Mouse (Mus musculus) olfactory bulb, adult 2 months (tissue): ENCODE measurements around the gene Srsf2. TPM values are rescaled to one million over a fixed set of nuclear protein-coding genes. Genes with fewer than 3 reads are reported as not detected.

ENCODE experiments used
- H3K27ac ChIP-seq: fragments of 200-500 bp; 2 replicates; pipeline ENCODE4 v1.5.1; 2012; ENCODE audit warnings: low read depth, low read length; ENCODE audit not compliant: insufficient read depth
- H3K4me1 ChIP-seq: fragments of 200-500 bp; 2 replicates; pipeline ENCODE4 v1.6.1; 2012; ENCODE audit warnings: low read length; ENCODE audit not compliant: control insufficient read depth, insufficient read depth
- H3K4me3 ChIP-seq: fragments of 200-500 bp; 2 replicates; pipeline ENCODE4 v1.5.1; 2012; ENCODE audit warnings: mild to moderate bottlenecking, low read depth, low read length, moderate library complexity; ENCODE audit not compliant: insufficient read depth
- CTCF ChIP-seq: fragments of 200-500 bp; IDR thresholded peaks from 2 replicates; pipeline ENCODE4 v1.5.1; 2012; ENCODE audit warnings: low read depth, mild to moderate bottlenecking, low read length, moderate library complexity; ENCODE audit not compliant: insufficient read depth
- POLR2A ChIP-seq: fragments of 200-500 bp; IDR thresholded peaks from 2 replicates; pipeline ENCODE4 v1.6.1; 2012; ENCODE audit warnings: mild to moderate bottlenecking, low read depth, low read length, moderate library complexity; ENCODE audit not compliant: insufficient read depth
- WGBS: fragments of 180-500 bp; shearing (Covaris S2); methylation state at CpG from one replicate; pipeline ENCODE4 v1.1.7; 2018; 5-methylcytosine and 5-hydroxymethylcytosine counted together
- polyA plus RNA-seq: library from polyadenylated mRNA; stranded (reverse); fragments of >200 nt; gene quantifications from 2 replicates; pipeline ENCODE4 v1.2.4, GENCODE M21; 2012; ENCODE audit warnings: low replicate concordance; ENCODE audit not compliant: missing spikeins, insufficient read depth, insufficient read length

Gene Srsf2
- polyA plus RNA-seq, 1 experiment, result not detected

- no peak for TF ChIP-seq POLR2A
These were observed 45.4 kb downstream of the Srsf2 start for GRCm38 (mm10) chr11:116807526-116807925.

DNA sequence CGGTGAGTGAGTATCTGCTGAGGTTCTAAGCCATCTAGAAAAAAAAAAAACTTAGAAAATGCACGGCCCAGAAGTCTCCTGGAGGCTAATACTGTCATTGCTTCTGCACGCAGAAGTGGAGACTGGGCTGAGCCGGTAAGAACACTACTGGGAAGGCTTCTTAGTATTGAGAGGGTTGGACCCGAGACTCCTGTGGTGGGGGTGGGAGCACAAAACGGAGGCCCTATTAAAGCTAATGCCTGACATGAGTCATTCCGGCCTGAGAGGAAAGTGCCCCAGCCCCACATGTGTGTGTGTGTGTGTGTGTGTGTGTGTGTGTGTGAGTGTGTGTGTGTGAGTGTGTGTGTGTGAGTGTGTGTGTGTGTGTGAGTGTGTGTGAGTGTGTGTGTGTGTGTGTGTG, 45.8 kb downstream of the Srsf2 start:
- no peak for TF ChIP-seq POLR2A
- TF ChIP-seq CTCF, result no peak
- Histone ChIP-seq H3K4me1 (peaks cover 28% of the 10 kb centered on the region), H3K27ac (no peak overlapping the region), H3K4me3 (no peak overlapping the region)
- 26% methylated on average over 7 of the region's 7 CpGs for WGBS

More at GRCm38 (mm10) chr11:116807526-116807925, 45.4 kb downstream of the Srsf2 start:
- Histone ChIP-seq H3K4me3 (no peak overlapping the region), H3K4me1 (peaks cover 28% of the 10 kb centered on the region), H3K27ac (no peak overlapping the region)
- WGBS, result 63% methylated on average over 3 of the region's 3 CpGs

DNA sequence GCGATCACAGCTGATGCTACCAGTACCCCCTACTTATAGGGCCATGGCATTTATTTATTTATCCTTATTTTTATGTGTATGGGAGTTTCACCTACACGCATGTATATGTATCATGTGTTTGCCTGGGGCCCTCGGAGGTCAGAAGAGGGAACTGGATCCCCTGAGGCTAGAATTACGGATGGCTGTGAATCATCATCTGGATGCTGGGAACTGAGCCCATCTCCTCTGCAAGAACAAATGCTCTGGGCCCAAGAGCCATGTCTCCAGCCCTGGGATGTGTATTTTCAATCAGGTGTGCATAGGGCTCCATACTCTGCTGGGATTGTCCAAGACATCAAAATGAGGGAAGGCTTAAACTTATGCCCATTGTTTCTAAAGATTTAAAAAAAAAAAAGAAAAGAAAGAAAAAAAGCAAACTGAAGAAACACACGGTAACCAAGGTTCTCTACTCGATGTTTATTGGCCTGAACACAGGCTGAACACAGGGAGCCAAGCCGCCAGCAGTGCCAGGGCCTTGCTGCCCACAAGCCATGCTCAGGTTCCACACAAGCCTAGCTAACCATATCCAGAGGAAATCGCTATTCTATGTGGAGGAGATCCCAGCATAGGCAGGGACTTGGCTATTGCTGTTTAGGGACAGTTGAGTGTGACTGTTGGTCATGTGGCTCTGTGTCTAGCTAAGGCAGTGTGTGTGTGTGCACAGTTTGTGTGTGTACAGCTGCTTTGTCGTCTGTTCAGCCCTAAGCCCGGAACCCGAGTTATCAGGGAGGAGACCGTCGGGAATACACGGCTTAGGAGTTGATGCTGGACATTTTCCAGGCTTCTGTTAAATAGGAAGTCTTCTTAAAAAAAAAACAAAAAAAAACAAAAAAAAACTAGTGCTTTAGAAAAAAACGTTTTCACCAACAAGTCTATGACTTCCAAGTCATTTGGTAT, 46.5 kb downstream of the Srsf2 start:
- TF ChIP-seq CTCF, result no peak
- Histone ChIP-seq H3K27ac (no peak overlapping the region), H3K4me1 (peaks cover 24% of the 10 kb centered on the region), H3K4me3 (no peak overlapping the region)
- 55% methylated on average over 15 of the region's 15 CpGs for WGBS

- no peak for TF ChIP-seq POLR2A
- TF ChIP-seq CTCF, result no peak
- H3K27ac ChIP-seq, result no peak overlapping the region
- 88% methylated on average over 5 of the region's 5 CpGs for WGBS
These were observed 50.2 kb downstream of the Srsf2 start for GRCm38 (mm10) chr11:116802709-116803108.

DNA sequence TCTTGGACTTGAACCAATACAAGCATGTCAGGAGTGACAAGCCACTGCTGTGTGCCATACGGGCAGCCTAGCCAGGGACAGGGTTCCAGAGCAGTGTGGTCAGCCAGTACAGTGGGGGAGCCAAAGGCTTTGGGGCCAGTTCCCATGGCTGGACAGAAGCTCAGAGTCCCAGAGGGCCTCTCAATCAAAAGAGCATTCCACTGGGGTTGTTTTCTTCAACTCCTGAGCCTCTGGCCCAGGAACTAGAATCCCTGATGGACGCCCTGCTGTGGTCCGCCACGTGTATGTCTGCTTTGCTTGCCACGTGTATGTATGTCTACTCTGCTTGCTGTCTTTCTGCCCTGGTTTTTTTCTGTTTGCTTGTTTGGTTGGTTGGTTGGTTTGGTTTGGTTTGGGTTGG, 51.8 kb downstream of the Srsf2 start:
- no peak for TF ChIP-seq CTCF
- no peak for TF ChIP-seq POLR2A
- 57% methylated on average over 5 of the region's 5 CpGs for WGBS
- Histone ChIP-seq H3K4me3 (no peak overlapping the region), H3K4me1 (no peaks in the 10 kb centered on the region), H3K27ac (no peak overlapping the region)

More at GRCm38 (mm10) chr11:116802709-116803108, 50.2 kb downstream of the Srsf2 start:
- Histone ChIP-seq H3K4me3 (no peak overlapping the region), H3K4me1 (peaks cover 4% of the 10 kb centered on the region; the same call in 1 of the 2 replicates)

Other genes starting within 250 kb of the Srsf2 start
- not detected in 2 replicates for gene Rhbdf2, start 226.1 kb downstream of the Srsf2 start, polyA plus RNA-seq
- not detected in 2 replicates for gene Prcd, start 199.6 kb downstream of the Srsf2 start, polyA plus RNA-seq
- gene Cygb, start 198.8 kb downstream of the Srsf2 start, polyA plus RNA-seq, result not detected in 2 replicates
- not detected in 2 replicates for gene St6galnac1, start 77.6 kb downstream of the Srsf2 start, polyA plus RNA-seq
- not detected in 2 replicates for gene Mxra7, start 25.0 kb downstream of the Srsf2 start, polyA plus RNA-seq
- gene Mettl23, start 9.8 kb downstream of the Srsf2 start, polyA plus RNA-seq, result not detected in 2 replicates
- not detected in 2 replicates for gene Jmjd6, start 9.6 kb downstream of the Srsf2 start, polyA plus RNA-seq
- gene Mfsd11, start 654 bp downstream of the Srsf2 start, polyA plus RNA-seq, result not detected in 2 replicates
- gene Mgat5b, start 65.8 kb upstream of the Srsf2 start, polyA plus RNA-seq, result not detected in 2 replicates